Mouse (Mus musculus) liver, embryonic 14.5 days (tissue): Measurements from ENCODE around the gene Hnrnpab. TPM values are rescaled to one million over a fixed set of nuclear protein-coding genes. Genes with fewer than 3 reads are reported as not detected.

Source experiments
- ATAC-seq: fragments of 200-750 bp; cut with Nextera tagmentation; 2 replicates; pipeline ENCODE4 v1.8.0; 2017; ENCODE audit warnings: moderate number of reproducible peaks, mild to moderate bottlenecking, moderate library complexity; ENCODE audit not compliant: insufficient read depth
- DNase-seq, 3 experiments: peaks; one replicate each; pipeline ENCODE4 v3.0.0-alpha.2; 2012 to 2013; ENCODE audit warnings: low read depth in 3 of 3, low spot score in 3 of 3
- H3K27ac ChIP-seq: fragments of 300-500 bp; sonication (generic); 2 replicates; pipeline ENCODE4 v1.5.1; 2014; ENCODE audit warnings: moderate library complexity, mild to moderate bottlenecking, control low read depth, inconsistent platforms
- H3K27me3 ChIP-seq: fragments of 300-500 bp; sonication (generic); 2 replicates; pipeline ENCODE4 v1.6.1; 2014; ENCODE audit warnings: mild to moderate bottlenecking, low read length, moderate library complexity; ENCODE audit not compliant: control insufficient read depth, insufficient read depth
- H3K36me3 ChIP-seq: fragments of 300-500 bp; sonication (generic); replicated peaks from 2 replicates; pipeline ENCODE4 v1.6.1; 2014; ENCODE audit warnings: low read depth; ENCODE audit not compliant: control insufficient read depth, insufficient read depth
- H3K4me1 ChIP-seq, 2 experiments: fragments of 200-500 bp in 1 of 2; fragments of 300-500 bp in 1 of 2; sonication (generic) in 1 of 2; replicated peaks; 2 replicates each; pipeline ENCODE4 v1.6.1; 2012 to 2014; ENCODE audit warnings: antibody characterized with exemption in 1 of 2, inconsistent platforms in 1 of 2, low read length in 1 of 2; ENCODE audit not compliant: control insufficient read depth in 2 of 2, insufficient read depth in 2 of 2
- H3K4me2 ChIP-seq: fragments of 300-500 bp; sonication (generic); 2 replicates; pipeline ENCODE4 v1.6.1; 2014; ENCODE audit warnings: low read depth, mild to moderate bottlenecking, control low read depth, moderate library complexity
- H3K4me3 ChIP-seq, 2 experiments: fragments of 200-500 bp in 1 of 2; fragments of 300-500 bp in 1 of 2; sonication (generic) in 1 of 2; 2 replicates each; pipeline ENCODE4 v1.5.1; 2012 to 2014; ENCODE audit warnings: low read depth in 2 of 2, low read length in 2 of 2, mild to moderate bottlenecking in 2 of 2, control low read depth in 1 of 2, inconsistent platforms in 1 of 2, moderate library complexity in 1 of 2; ENCODE audit not compliant: insufficient read depth in 1 of 2
- H3K9ac ChIP-seq: fragments of 300-500 bp; sonication (generic); replicated peaks from 2 replicates; pipeline ENCODE4 v1.6.1; 2014; ENCODE audit warnings: mild to moderate bottlenecking, control low read depth, moderate library complexity
- H3K9me3 ChIP-seq: fragments of 300-500 bp; sonication (generic); 2 replicates; pipeline ENCODE4 v1.6.1; 2016; ENCODE audit warnings: low read length, mixed read lengths; ENCODE audit not compliant: control insufficient read depth
- CTCF ChIP-seq: IDR thresholded peaks from 2 replicates; pipeline ENCODE4 v1.5.1; 2016; ENCODE audit warnings: antibody characterized with exemption, low read depth, control low read depth
- EP300 ChIP-seq: IDR thresholded peaks from 2 replicates; pipeline ENCODE4 v1.6.1; 2016; ENCODE audit warnings: antibody characterized with exemption, low read depth
- WGBS: fragments of 180-500 bp; shearing (Covaris S2); extraction: QIAGEN DNeasy Blood & Tissue Kit; methylation state at CpG from one replicate; pipeline ENCODE4 v1.1.7; 2014; ENCODE audit not compliant: insufficient replicate concordance; 5-methylcytosine and 5-hydroxymethylcytosine counted together
- polyA plus RNA-seq, 2 experiments: library from polyadenylated mRNA; depleted of rRNA in 1 of 2; stranded (reverse) in 1 of 2; unstranded in 1 of 2; fragments of >200 nt; fragmentation: Nextera tagmentation in 1 of 2; extraction: Ambion mirVana in 1 of 2; gene quantifications; 2 replicates each; pipeline versions ENCODE4 v1.2.1 to v1.2.3; 2012 to 2014

Gene Hnrnpab
- polyA plus RNA-seq (2012; rRNA removed) (215 and 260 TPM in 2 replicates), polyA plus RNA-seq (2014; fragmentation: Nextera tagmentation; extraction: Ambion mirVana) (220 and 252 TPM in 2 replicates)

DNA sequence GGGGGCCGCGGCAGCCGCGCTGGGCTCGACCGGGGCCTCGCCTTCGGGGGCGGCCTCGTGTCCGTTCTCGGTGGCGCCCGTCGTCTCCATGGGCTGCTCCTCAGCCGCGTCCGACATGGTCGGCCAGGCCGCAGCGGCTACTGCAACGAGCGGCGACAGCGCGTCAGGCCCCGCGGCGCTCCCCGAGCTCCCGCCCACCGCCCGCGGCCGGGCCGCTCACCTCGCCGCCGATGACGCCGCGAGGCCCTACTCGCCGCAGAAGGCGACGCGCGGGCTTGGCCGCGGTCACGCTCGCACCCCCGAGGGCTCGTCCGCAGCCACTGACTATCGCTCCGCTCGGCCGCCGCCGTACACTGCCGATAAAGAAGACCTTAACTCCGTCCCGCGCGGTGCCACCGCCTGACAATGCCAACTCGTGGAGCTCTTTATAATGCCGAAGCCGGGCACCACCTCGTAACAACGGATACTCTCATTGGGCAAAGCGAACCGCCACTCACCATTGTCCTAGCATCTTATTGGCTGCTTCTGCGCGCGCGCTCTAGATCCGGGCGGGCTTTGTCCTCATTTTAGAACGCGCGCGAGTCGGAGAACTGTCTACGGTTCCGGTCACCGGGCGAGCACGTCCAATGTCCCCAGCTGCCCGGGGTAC, at the start of gene Hnrnpab:
Gene Hnrnpab (minus strand): TSS at position 401 of the 649 bp plus-strand sequence.
- TF ChIP-seq EP300: no peak
- TF ChIP-seq CTCF: no peak
- ATAC-seq (peak; percentile 84), DNase-seq (peak; percentile 95 to 96 (median 96))
- peaks cover 41% of the 10 kb centered on the region for H3K36me3 ChIP-seq
- peaks cover 22 to 26% of the 10 kb centered on the region in 2 experiments for H3K4me1 ChIP-seq
- peak within 1 kb of the TSS; percentile 98 to 99 for H3K4me3 ChIP-seq
- H3K27me3 ChIP-seq: no peaks in the 10 kb centered on the region
- under 1% methylated on average over 88 of the region's 91 CpGs for WGBS
- peak within 1 kb of the TSS; percentile 83 for H3K4me2 ChIP-seq
- peak within 1 kb of the TSS; percentile 84 for H3K27ac ChIP-seq
- H3K9ac ChIP-seq: peak within 1 kb of the TSS; percentile 97
- H3K9me3 ChIP-seq: no peaks in the 10 kb centered on the region

- Histone ChIP-seq H3K4me2 (no peak overlapping the region), H3K4me1 (peaks cover 0 to 10% of the 10 kb centered on the region in 2 experiments; a peak in 2 of 4 replicates), H3K9ac (no peak overlapping the region), H3K36me3 (no peaks in the 10 kb centered on the region), H3K4me3 (no peak overlapping the region), H3K27me3 (peaks cover 20% of the 10 kb centered on the region), H3K9me3 (no peaks in the 10 kb centered on the region), H3K27ac (no peak overlapping the region)
- ATAC-seq (no peak), DNase-seq (no peak)
- WGBS: 81% methylated on average over 3 of the region's 3 CpGs
- TF ChIP-seq CTCF: no peak
- TF ChIP-seq EP300: no peak
Observed at GRCm38 (mm10) chr11:51654891-51655290, 48.2 kb upstream of the Hnrnpab start.

DNA sequence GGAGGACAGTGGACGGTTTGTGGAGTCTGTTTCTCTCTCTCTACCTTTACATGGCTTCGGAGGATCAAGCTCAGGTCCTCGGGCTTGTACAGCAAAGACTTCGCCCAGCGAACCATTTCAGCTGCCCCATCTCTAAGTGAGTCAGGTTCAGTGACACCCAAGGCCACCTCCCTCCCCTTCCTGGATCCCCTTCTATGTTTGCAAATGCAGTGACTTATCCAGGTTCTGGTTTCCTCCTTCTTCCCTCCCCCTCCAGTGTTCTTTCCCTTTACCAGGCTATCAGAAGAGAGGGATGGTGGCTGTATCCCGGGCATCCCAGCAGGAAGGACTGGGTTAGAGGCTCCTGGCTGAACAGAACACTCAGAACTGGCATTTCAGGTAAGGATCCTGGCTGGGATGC, 47.1 kb upstream of the Hnrnpab start:
- H3K4me2 ChIP-seq: no peak overlapping the region
- no peak for DNase-seq
- whole genome bisulfite sequencing: 55% methylated on average over 6 of the region's 6 CpGs

GRCm38 (mm10) chr11:51652889-51653418, 46.3 kb upstream of the Hnrnpab start:
- WGBS: 66% methylated on average over 4 of the region's 4 CpGs

More for the DNA sequence above, 47.1 kb upstream of the Hnrnpab start:
- no peak overlapping the region for H3K27ac ChIP-seq
- peaks cover 0 to 7% of the 10 kb centered on the region in 2 experiments; a peak in 1 of 4 replicates for H3K4me1 ChIP-seq
- H3K27me3 ChIP-seq: peaks cover 26% of the 10 kb centered on the region
- ATAC-seq: no peak
- no peak overlapping the region for H3K4me3 ChIP-seq
- no peaks in the 10 kb centered on the region for H3K36me3 ChIP-seq
- H3K9ac ChIP-seq: no peak overlapping the region
- no peaks in the 10 kb centered on the region for H3K9me3 ChIP-seq
- TF ChIP-seq EP300: no peak
- no peak for TF ChIP-seq CTCF

More at GRCm38 (mm10) chr11:51652889-51653418, 46.3 kb upstream of the Hnrnpab start:
- no peak overlapping the region for H3K4me3 ChIP-seq
- no peak overlapping the region for H3K4me2 ChIP-seq
- no peaks in the 10 kb centered on the region for H3K9me3 ChIP-seq
- peaks cover 26% of the 10 kb centered on the region for H3K27me3 ChIP-seq
- ATAC-seq: no peak
- H3K4me1 ChIP-seq: 0 out of 4 replicates have a peak, but pooled peaks cover 0 to 2% of the 10 kb centered on the region in 2 experiments
- H3K36me3 ChIP-seq: no peaks in the 10 kb centered on the region
- peak; percentile 11; the same call in 1 of the 2 replicates for TF ChIP-seq CTCF
- TF ChIP-seq EP300: no peak
- DNase-seq: no peak
- no peak overlapping the region for H3K9ac ChIP-seq
- H3K27ac ChIP-seq: no peak overlapping the region
